Comparison of ENCODE assay signal across 16 mouse cellular contexts in the genomic region with DNA sequence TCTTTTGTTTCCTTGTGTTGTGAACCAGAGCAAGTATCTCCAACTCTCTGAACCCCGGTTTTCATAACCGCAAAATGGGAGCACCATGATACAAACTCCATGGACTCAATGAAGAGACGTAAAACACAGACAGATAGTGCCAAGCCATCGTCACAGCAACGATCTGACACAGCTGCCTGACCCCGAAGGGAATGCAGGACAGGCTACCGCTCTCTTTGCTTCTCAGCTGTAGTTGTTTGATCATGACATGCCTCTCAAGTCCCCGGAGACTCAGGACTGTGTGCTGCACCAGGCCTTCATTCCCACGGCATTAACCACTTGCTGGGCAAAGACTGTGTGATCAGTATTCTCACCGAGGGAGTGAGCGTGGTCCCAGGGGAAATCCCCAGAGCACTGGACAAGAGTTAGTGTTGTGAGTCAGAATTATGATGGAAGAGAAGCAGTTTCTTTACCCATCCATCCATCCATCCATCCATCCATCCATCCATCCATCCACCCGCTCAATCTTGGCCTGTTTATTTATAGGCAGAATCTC. TPM values are rescaled to one million over a fixed set of nuclear protein-coding genes. Genes with fewer than 3 reads are reported as not detected.
DNase-seq lines count a peak whose midpoint lies in the region; ATAC-seq and TF ChIP-seq lines count a peak whose summit lies in the region.
"Had no signal": no experiment of that assay in that cellular context is flagged by ENCODE, and none has a peak within 500 bp of the region (broad histone marks: within the 10 kb centered on the region; RNA-seq: fewer than 3 reads in every experiment).

No protein-coding gene starts in this region.

- no peak for ATAC-seq in liver, embryonic 11.5 days (replicated peaks; ENCODE audit: low FRiP score)
- ATAC-seq in stomach, embryonic 14.5 days (ENCODE audit: insufficient number of reproducible peaks, insufficient read depth, low FRiP score, low read depth): no peak
- ATAC-seq: midbrain, embryonic 15.5 days had no signal

- no peak overlapping the region for H3K4me3 ChIP-seq in liver, adult 2 months (ENCODE audit: insufficient read depth, low read depth, low read length)
- H3K4me3 ChIP-seq in liver, embryonic 11.5 days (ENCODE audit: low read depth, low read length): no peak overlapping the region
- H3K4me3 ChIP-seq in stomach, embryonic 14.5 days (ENCODE audit: low read depth, low read length): no peak overlapping the region
- H3K4me3 ChIP-seq: limb, embryonic 15.5 days; midbrain, embryonic 15.5 days; neural tube, embryonic 15.5 days had no signal

- no peaks in the 10 kb centered on the region for H3K27me3 ChIP-seq in liver, adult 2 months (ENCODE audit: control insufficient read depth, insufficient read depth, low read length)
- peaks cover 15% of the 10 kb centered on the region for H3K27me3 ChIP-seq in liver, embryonic 11.5 days (replicated peaks; ENCODE audit: control insufficient read depth, insufficient read depth, low read length)
- H3K27me3 ChIP-seq in stomach, embryonic 14.5 days (ENCODE audit: control insufficient read depth, insufficient read depth, low read length): peaks cover 15% of the 10 kb centered on the region

- WGBS in liver, adult 2 months: 56% methylated on average over 12 of the region's 12 CpGs
- WGBS in liver, embryonic 11.5 days: 73% methylated on average over 12 of the region's 12 CpGs
- 52% methylated on average over 12 of the region's 12 CpGs for WGBS in stomach, embryonic 14.5 days

- H3K27ac ChIP-seq in liver, adult 2 months (replicated peaks; ENCODE audit: insufficient read depth, low read depth, low read length): peak overlapping the region; percentile 53
- no peak overlapping the region for H3K27ac ChIP-seq in liver, embryonic 11.5 days (ENCODE audit: low read depth, low read length)
- 0 out of 2 replicates have a peak overlapping the region, but pooled peaks have one; percentile 88 for H3K27ac ChIP-seq in stomach, embryonic 14.5 days (ENCODE audit: low read length)
- H3K27ac ChIP-seq: midbrain, embryonic 15.5 days; neural tube, embryonic 15.5 days had no signal

- no peak for TF ChIP-seq POLR2A in liver, adult 2 months (IDR thresholded peaks at IDR 0.05; ENCODE audit: extremely low read depth, insufficient read depth, low read length)

- no peak for DNase-seq in liver, adult 2 months (ENCODE audit: extremely low read depth, low read depth, low spot score)
- no peak for DNase-seq in liver, embryonic 11.5 days (ENCODE audit: low spot score)
- DNase-seq in 3T3-L1 (ENCODE audit: low read depth, low spot score) (peak; percentile 82), MN1 (ENCODE audit: low spot score) (peak; percentile 42)
- DNase-seq in urinary bladder, postnatal 14 days (ENCODE audit: low spot score): no peak
- DNase-seq in cerebellum, adult 18-20 months: no peak
- DNase-seq: cerebellum, adult 11-12 months; right cerebral cortex, postnatal 25 days; thymus, postnatal 14 days had no signal

- H3K36me3 ChIP-seq in liver, adult 2 months (ENCODE audit: control insufficient read depth, insufficient read depth, low read length): no peaks in the 10 kb centered on the region
- no peaks in the 10 kb centered on the region for H3K36me3 ChIP-seq in liver, embryonic 11.5 days (ENCODE audit: control insufficient read depth, insufficient read depth, low read length)
- H3K36me3 ChIP-seq in stomach, embryonic 14.5 days (ENCODE audit: control insufficient read depth, insufficient read depth, low read length): no peaks in the 10 kb centered on the region
- H3K36me3 ChIP-seq: G1E; limb, embryonic 15.5 days; midbrain, embryonic 15.5 days; neural tube, embryonic 15.5 days had no signal

- H3K9ac ChIP-seq in liver, adult 2 months (ENCODE audit: low read depth, low read length): no peak overlapping the region
- no peak overlapping the region for H3K9ac ChIP-seq in liver, embryonic 11.5 days (ENCODE audit: low read depth, low read length)
- H3K9ac ChIP-seq in stomach, embryonic 14.5 days (replicated peaks; ENCODE audit: low read depth, low read length): no peak overlapping the region
- H3K9ac ChIP-seq: limb, embryonic 15.5 days; midbrain, embryonic 15.5 days; neural tube, embryonic 15.5 days had no signal

- TF ChIP-seq CTCF in liver, adult 2 months (IDR thresholded peaks at IDR 0.05; ENCODE audit: low read depth, low read length): no peak

- no peaks in the 10 kb centered on the region for H3K79me2 ChIP-seq in liver, adult 2 months (ENCODE audit: control insufficient read depth, insufficient read depth, low read length)

- H3K4me2 ChIP-seq in liver, embryonic 11.5 days: no peak overlapping the region
- no peak overlapping the region for H3K4me2 ChIP-seq in stomach, embryonic 14.5 days (replicated peaks; ENCODE audit: low read depth, low read length)
- H3K4me2 ChIP-seq: limb, embryonic 15.5 days; midbrain, embryonic 15.5 days; neural tube, embryonic 15.5 days had no signal

- no peaks in the 10 kb centered on the region for H3K9me3 ChIP-seq in liver, embryonic 11.5 days (ENCODE audit: control insufficient read depth, low read length)
- no peaks in the 10 kb centered on the region for H3K9me3 ChIP-seq in stomach, embryonic 14.5 days (ENCODE audit: control insufficient read depth, low read depth, low read length)
- H3K9me3 ChIP-seq: G1E; limb, embryonic 15.5 days; midbrain, embryonic 15.5 days; neural tube, embryonic 15.5 days had no signal

- peaks cover 28% of the 10 kb centered on the region for H3K4me1 ChIP-seq in liver, adult 2 months (ENCODE audit: control insufficient read depth, insufficient read depth, low read length)
- H3K4me1 ChIP-seq in liver, embryonic 11.5 days (replicated peaks; ENCODE audit: control insufficient read depth, insufficient read depth, low read length): peaks cover 2% of the 10 kb centered on the region; the same call in 1 of the 2 replicates
- no peaks in the 10 kb centered on the region; the same call in 1 of the 2 replicates for H3K4me1 ChIP-seq in stomach, embryonic 14.5 days (ENCODE audit: control insufficient read depth, insufficient read depth, low read length)

RNA-seq across cellular contexts. Expression of a gene that starts 4.9 kb away (rescaled TPM):
- 9.4 and 10.2 TPM in 2 replicates for total RNA-seq in liver, adult 2 months (2014; rRNA removed)
- 3.3 and 3.6 TPM in 2 replicates for polyA plus RNA-seq in liver, adult 2 months (2012; rRNA removed)
- 0.83 and 1.1 TPM in 2 replicates for polyA plus RNA-seq in liver, embryonic 11.5 days (2014; fragmentation: Nextera tagmentation; extraction: Ambion mirVana)
- 12.7 and 15.6 TPM in 2 replicates for polyA plus RNA-seq in stomach, embryonic 14.5 days (2014; fragmentation: Nextera tagmentation; extraction: Ambion mirVana)
- total RNA-seq: megakaryocyte-erythroid progenitor cell, adult 5-6 weeks had no signal
- polyA plus RNA-seq: G1E had no signal

RNA-seq across cellular contexts. Expression of a gene that starts 9.8 kb away (rescaled TPM):
- 0.09 and 0.13 TPM in 2 replicates for total RNA-seq in liver, adult 2 months (2014; rRNA removed)
- polyA plus RNA-seq in liver, adult 2 months (2012; rRNA removed): 0.01 and 0.02 TPM in 2 replicates
- not detected in 2 replicates for polyA plus RNA-seq in liver, embryonic 11.5 days (2014; fragmentation: Nextera tagmentation; extraction: Ambion mirVana)
- polyA plus RNA-seq in stomach, embryonic 14.5 days (2014; fragmentation: Nextera tagmentation; extraction: Ambion mirVana): 0.06 and 0.13 TPM in 2 replicates
- total RNA-seq: megakaryocyte-erythroid progenitor cell, adult 5-6 weeks had no signal
- polyA plus RNA-seq: G1E; heart, postnatal 0 days had no signal

Comparison
In these comparisons a context has a peak if more than half of its experiments do, and no peak if none do; other contexts are left out.
1. DNase-seq: peak in 3T3-L1 (single experiment) and MN1 (single experiment); none in liver, adult 2 months (single experiment), liver, embryonic 11.5 days (single experiment), urinary bladder, postnatal 14 days (single experiment) and cerebellum, adult 18-20 months (0 of 2).